Mouse (Mus musculus): ENCODE data around the gene Mns1.

GRCm38 (mm10) chr9:72497171-72497570 lies 59.4 kb downstream of the Mns1 start:
- TF ChIP-seq EP300 (IDR thresholded peaks at IDR 0.05; ENCODE audit: insufficient read depth, low read depth, low read length): no peak
- no peak for TF ChIP-seq CTCF (IDR thresholded peaks at IDR 0.05; ENCODE audit: low read depth, low read length)

Data from ES-Bruce4 (cell line).